ENCODE assay signal across 10 mouse cellular contexts in the genomic region with DNA sequence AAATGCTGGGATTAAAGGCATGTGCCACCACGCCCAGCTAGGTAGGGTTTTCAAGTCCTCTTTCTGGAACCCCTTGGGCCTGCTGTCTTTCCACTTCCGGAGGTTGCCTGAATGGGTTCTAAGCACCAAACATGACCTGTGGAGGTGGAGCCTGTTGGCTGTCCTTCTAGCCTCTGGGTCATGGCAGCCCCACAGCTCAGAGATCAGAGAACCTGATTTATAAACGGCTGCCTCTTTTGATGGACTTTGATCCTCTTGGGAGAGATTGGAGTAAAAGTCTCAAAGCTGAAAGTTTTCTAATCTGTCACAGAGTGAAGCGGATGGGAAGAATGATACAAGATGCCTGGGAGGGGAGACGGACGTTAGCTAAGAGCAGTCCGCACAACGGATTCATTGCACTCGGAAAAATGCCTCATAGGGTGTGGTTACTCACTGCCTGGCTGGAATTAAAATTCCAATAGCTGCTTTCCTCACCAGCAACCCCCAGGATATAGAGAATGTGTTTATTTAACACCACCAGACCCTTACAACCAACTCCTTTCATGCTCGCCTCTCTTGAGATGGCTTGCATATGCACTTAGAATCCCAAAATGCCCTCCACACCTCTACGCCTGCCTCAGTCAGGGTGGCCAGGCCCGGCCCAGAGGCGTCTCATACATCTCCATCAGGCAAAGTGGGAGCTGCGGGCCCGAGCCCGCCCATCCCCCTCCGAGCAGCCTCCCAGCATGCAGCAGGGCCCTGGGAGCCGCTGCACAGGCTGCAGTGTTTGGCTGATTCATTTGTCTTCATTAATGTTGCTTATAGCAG.
DNase-seq lines count a peak whose midpoint lies in the region; ATAC-seq lines count a peak whose summit lies in the region.
"Had no signal": no experiment of that assay in that cellular context is flagged by ENCODE, and none has a peak within 500 bp of the region (broad histone marks: within the 10 kb centered on the region; RNA-seq: fewer than 3 reads in every experiment).

No protein-coding gene starts in this region.

- no peak overlapping the region for H3K4me2 ChIP-seq in kidney, embryonic 15.5 days
- peak overlapping the region; percentile 21; the same call in 1 of the 2 replicates for H3K4me2 ChIP-seq in hindbrain, embryonic 15.5 days
- no peak overlapping the region for H3K4me2 ChIP-seq in neural tube, embryonic 11.5 days (ENCODE audit: low read depth)

- H3K9me3 ChIP-seq in kidney, embryonic 15.5 days (replicated peaks): no peaks in the 10 kb centered on the region
- no peaks in the 10 kb centered on the region for H3K9me3 ChIP-seq in hindbrain, embryonic 15.5 days
- no peaks in the 10 kb centered on the region for H3K9me3 ChIP-seq in neural tube, embryonic 11.5 days (ENCODE audit: control insufficient read depth, low read length)

- ATAC-seq in kidney, embryonic 15.5 days (replicated peaks; ENCODE audit: low FRiP score): peak; percentile 78
- peak; percentile 81 for ATAC-seq in hindbrain, embryonic 15.5 days (ENCODE audit: low FRiP score, low read depth)
- peak; percentile 73; the same call in 1 of the 2 replicates for ATAC-seq in neural tube, embryonic 11.5 days (ENCODE audit: insufficient read depth, low FRiP score, low TSS enrichment)

- no peak overlapping the region for H3K9ac ChIP-seq in kidney, embryonic 15.5 days
- peak overlapping the region; percentile 15; the same call in 1 of the 2 replicates for H3K9ac ChIP-seq in hindbrain, embryonic 15.5 days
- no peak overlapping the region for H3K9ac ChIP-seq in neural tube, embryonic 11.5 days (ENCODE audit: low read length)

- peak overlapping the region; percentile 69 for H3K27ac ChIP-seq in kidney, embryonic 15.5 days
- H3K27ac ChIP-seq in hindbrain, embryonic 15.5 days (replicated peaks): peak overlapping the region; percentile 43
- no peak overlapping the region for H3K27ac ChIP-seq in neural tube, embryonic 11.5 days (ENCODE audit: low read depth, low read length)

- no peaks in the 10 kb centered on the region for H3K36me3 ChIP-seq in kidney, embryonic 15.5 days
- H3K36me3 ChIP-seq in hindbrain, embryonic 15.5 days: no peaks in the 10 kb centered on the region
- no peaks in the 10 kb centered on the region for H3K36me3 ChIP-seq in neural tube, embryonic 11.5 days (ENCODE audit: control insufficient read depth, insufficient read depth, low read length)

- 44% methylated on average over 18 of the region's 18 CpGs for WGBS in kidney, embryonic 15.5 days
- WGBS in hindbrain, embryonic 15.5 days: 35% methylated on average over 18 of the region's 18 CpGs
- WGBS in neural tube, embryonic 11.5 days: 46% methylated on average over 18 of the region's 18 CpGs

- H3K4me3 ChIP-seq in kidney, embryonic 15.5 days (replicated peaks): no peak overlapping the region
- H3K4me3 ChIP-seq in hindbrain, embryonic 15.5 days: no peak overlapping the region
- H3K4me3 ChIP-seq in neural tube, embryonic 11.5 days (ENCODE audit: low read depth, low read length): no peak overlapping the region

- DNase-seq in kidney, postnatal 36 days: no peak
- DNase-seq in embryo, embryonic 11 days: peak; percentile 72
- DNase-seq in neural tube, embryonic 11.5 days (ENCODE audit: low spot score): peak; percentile 81
- DNase-seq in layer of hippocampus, postnatal 10 days (ENCODE audit: low spot score in 2 of 2): no peak
- DNase-seq in cerebellum, adult 18-20 months: no peak
- DNase-seq in cerebellum, adult 9-10 months: no peak
- DNase-seq: thymus, adult 18-20 months had no signal

- H3K4me1 ChIP-seq in kidney, embryonic 15.5 days: peaks cover 27% of the 10 kb centered on the region
- peaks cover 29% of the 10 kb centered on the region for H3K4me1 ChIP-seq in hindbrain, embryonic 15.5 days (replicated peaks)
- H3K4me1 ChIP-seq in neural tube, embryonic 11.5 days (ENCODE audit: control insufficient read depth, insufficient read depth, low read length): peaks cover 13% of the 10 kb centered on the region

- no peaks in the 10 kb centered on the region for H3K27me3 ChIP-seq in kidney, embryonic 15.5 days
- no peaks in the 10 kb centered on the region for H3K27me3 ChIP-seq in hindbrain, embryonic 15.5 days
- H3K27me3 ChIP-seq in neural tube, embryonic 11.5 days (ENCODE audit: control insufficient read depth, insufficient read depth, low read length): no peaks in the 10 kb centered on the region
- H3K27me3 ChIP-seq: CH12.LX had no signal

Comparison
In these comparisons a context has a peak if more than half of its experiments do, and no peak if none do; other contexts are left out.
1. DNase-seq: peak in embryo, embryonic 11 days (single experiment) and neural tube, embryonic 11.5 days (single experiment); none in kidney, postnatal 36 days (0 of 2), layer of hippocampus, postnatal 10 days (0 of 2), cerebellum, adult 18-20 months (0 of 2) and cerebellum, adult 9-10 months (single experiment).
2. Peak in every context shown above with its lines, with median percentiles within 50 percentile points of each other: ATAC-seq.